Mouse (Mus musculus): ENCODE data around the gene Agbl1.
"Not testable (repeated sequence)": the region's sequence is repeated elsewhere in the genome, so short reads cannot be mapped to it uniquely, and the experiment has no call there.

Agbl1 gene

DNA sequence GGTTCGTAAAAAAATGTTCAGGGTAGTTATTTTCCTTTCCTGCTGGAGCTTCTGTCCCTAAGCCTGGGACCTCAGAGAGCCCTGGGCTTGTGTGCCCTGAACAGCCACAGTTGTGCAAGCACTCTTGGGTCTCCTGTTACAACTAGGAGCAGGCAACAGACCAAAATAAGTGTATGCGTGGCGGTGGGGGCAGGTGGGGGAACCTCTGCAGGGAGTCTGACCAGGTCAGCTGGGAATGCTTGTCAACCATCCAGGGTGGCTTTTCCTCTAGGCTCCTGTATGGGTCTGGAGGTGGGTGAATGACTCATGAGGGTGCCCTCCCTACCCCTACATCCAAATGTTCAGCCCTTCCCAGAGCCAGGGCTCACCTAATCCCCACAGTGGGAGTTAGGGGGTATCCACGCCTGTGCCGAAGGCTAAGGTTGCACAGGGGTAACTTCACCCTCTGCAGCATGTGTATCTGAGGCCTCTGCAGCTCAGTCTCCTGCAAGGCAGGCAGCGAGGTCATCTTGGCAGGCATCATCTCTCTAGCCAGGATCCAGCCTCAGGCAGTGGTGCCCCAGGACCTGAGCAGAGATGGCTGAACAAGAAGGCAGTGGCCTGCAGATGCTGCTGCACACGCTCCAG is at the start of gene Agbl1:
Gene Agbl1, plus strand, starts transcription at position 577 of the 627 bp plus-strand sequence.
- DNase-seq (ENCODE audit: low spot score), result no peak

- no peak for DNase-seq (ENCODE audit: low spot score)
These were observed 44.6 kb upstream of the Agbl1 start for GRCm38 (mm10) chr7:76185005-76185658.

GRCm38 (mm10) chr7:76185681-76186121 is 44.0 kb upstream of the Agbl1 start:
- DNase-seq (ENCODE audit: low spot score), result no peak

- no peak for DNase-seq (ENCODE audit: low spot score)
These were observed 11.1 kb upstream of the Agbl1 start for GRCm38 (mm10) chr7:76218546-76218945.

GRCm38 (mm10) chr7:76219797-76220469 is 9.8 kb upstream of the Agbl1 start:
- DNase-seq (ENCODE audit: low spot score), result no peak

DNA sequence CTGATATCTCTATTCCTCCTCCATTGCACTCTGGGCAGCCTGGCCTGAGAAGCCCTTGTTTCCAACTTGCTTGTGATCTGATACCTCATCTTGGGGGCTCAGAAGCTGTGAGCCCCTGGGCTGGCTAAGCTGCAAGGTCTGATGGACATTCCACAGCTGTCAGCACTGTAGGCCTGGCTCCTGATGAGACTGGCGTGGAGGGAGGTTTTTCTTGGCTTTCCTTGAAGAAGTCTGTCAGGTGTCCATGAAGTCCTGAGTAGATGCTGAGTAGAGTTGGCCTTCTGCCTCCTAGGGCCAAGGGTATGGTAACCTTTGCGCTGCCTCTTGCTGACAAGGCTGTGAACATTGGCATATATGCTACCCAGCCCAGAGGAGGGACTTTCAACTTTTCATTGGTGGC is 7.0 kb upstream of the Agbl1 start:
- no peak for DNase-seq (ENCODE audit: low spot score)

DNA sequence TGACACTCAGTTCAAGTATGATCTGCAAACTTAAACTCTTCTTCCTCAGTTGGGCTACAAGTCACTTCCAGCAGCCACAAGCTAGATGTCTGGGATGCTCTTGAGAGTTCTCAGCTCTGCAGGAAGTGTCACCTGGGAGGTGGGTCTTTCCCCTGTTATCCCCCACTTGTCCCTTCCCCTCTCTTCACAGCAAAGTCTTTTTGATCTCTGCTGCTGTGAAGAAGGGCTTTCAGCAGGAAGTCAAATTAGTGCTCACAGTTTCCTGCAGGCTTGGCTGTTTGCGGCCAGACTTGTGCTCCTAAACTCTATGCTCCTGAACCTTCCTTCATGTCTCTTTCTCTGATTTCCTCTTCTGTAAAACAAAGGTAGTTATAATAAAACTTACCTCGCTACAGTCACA is 806 bp upstream of the Agbl1 start:
- no peak for DNase-seq (ENCODE audit: low spot score)

- DNase-seq (ENCODE audit: low spot score), result no peak
These were observed 4.6 kb downstream of the Agbl1 start for GRCm38 (mm10) chr7:76234321-76234720.

GRCm38 (mm10) chr7:76237497-76237896 is 7.8 kb downstream of the Agbl1 start:
- no peak for DNase-seq (ENCODE audit: low spot score)

- not testable (repeated sequence) for DNase-seq (ENCODE audit: low spot score)
These were observed 15.2 kb downstream of the Agbl1 start for GRCm38 (mm10) chr7:76244839-76245238.

DNA sequence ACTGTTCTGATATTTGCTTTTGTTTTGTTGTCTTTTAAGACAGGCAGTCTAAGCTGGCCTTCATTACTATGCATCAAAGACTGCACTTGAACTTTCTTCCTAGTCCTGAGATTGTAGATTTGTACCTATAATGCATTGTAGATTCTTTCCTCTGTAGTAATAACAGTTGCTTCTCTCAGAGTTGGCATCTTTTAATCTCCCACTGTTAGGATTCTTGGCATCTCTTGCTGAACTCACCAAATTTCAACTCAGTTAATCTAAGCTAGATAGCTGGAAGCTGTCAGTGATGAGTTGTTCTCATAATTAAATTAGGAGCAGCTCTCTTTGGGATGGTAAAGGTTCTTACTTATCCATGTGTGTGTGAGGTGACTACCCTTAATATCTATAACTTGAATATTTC is 45.4 kb downstream of the Agbl1 start:
- no peak for DNase-seq (ENCODE audit: low spot score)

DNA sequence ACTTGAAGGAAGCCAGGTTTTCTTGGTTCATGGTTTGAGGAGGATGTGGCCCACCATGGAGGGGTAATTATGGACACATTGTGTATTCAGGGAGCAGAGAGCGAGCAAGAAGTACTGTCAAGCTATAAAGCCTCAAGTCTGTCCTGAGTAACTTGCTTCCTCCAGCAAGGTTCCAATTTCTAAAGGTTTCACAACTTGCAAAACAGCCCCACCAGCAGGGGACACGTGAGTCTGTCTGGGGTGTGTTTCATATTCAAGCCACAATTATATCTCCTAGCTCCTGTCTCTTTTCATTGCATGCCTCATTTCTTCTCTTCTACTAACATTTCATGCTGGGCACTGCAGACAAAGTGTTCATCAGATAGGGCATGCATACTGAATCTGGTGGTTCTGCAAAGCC is 53.1 kb downstream of the Agbl1 start:
- DNase-seq (ENCODE audit: low spot score), result no peak

GRCm38 (mm10) chr7:76287531-76287930 is 57.8 kb downstream of the Agbl1 start:
- DNase-seq (ENCODE audit: low spot score), result no peak

DNA sequence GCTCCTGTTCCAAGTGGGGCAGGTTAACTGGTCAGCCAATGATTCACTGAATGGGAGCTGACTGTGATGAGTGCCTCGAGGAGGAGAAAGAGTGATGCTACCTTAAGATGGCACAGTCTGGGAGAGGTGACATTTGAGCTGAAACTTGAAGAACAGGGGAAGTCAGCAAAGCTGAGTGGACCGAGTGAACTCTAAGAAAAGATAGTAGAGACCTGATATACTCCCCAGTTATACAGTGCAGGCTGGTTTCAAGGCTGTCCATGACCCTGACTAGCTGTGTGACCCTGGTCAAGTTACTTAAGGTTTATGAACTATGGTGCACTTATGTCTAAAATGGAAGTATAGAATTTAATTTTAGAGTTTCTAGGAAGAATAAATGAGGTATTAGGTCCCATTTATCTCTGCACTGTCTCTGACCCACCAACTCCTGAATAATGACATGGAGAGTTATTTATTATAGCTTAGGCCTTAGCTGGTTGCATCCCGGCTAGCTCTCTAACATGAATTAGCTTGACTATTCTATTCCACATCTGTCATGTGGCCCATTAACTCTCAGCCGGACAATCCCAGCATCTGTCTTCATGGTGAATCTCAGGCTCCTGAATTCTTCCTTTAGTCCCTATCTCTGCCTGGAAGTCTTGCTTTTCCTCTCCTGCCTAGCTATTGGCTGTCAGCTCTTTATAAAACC is 92.3 kb downstream of the Agbl1 start:
- DNase-seq (ENCODE audit: low spot score), result no peak

GRCm38 (mm10) chr7:76326091-76326490 is 96.4 kb downstream of the Agbl1 start:
- no peak for DNase-seq (ENCODE audit: low spot score)

- DNase-seq (ENCODE audit: low spot score), result no peak
These were observed 109.6 kb downstream of the Agbl1 start for GRCm38 (mm10) chr7:76339308-76339707.

DNA sequence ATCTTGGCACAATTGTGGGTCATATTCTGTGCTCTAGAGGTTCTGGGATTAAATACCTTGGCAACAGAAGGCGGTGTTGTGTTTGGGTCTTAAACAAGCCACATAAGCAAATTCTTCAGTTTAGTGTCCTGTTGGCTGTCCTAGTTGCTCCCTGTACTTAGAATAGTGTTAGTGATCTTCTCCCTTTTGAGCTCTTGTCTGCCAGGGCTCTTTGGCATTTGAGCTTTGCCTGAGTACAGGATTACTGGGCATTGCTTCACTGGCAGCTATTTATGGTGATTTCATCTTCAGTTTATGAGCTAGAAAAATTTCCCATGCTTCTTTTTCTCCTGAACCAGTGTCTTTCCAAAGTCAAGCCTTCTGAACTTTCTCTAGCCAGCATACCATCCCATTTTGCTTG is 111.9 kb downstream of the Agbl1 start:
- no peak for DNase-seq (ENCODE audit: low spot score)

DNA sequence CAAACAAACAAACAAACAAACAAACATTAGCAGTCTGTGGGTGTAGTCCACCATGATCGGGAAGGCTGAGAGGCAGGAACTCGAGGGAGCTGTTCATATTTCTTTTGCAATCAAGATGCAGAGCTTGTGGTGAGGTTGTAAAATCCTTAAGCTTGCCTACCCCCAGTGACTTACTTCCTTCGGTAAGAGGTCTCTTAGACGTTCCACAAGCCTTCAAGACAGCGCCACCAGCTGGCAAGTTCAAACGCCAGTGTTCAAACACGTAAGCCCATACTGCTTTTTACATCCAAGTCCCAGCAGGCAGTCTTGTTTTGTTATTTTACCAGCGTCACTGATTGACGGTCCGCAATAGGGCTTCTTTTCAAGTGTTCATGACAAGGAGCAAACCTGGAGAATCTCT is 123.8 kb downstream of the Agbl1 start:
- no peak for DNase-seq (ENCODE audit: low spot score)

GRCm38 (mm10) chr7:76354510-76354909 is 124.8 kb downstream of the Agbl1 start:
- no peak for DNase-seq (ENCODE audit: low spot score)

- DNase-seq (ENCODE audit: low spot score), result no peak
These were observed 141.6 kb downstream of the Agbl1 start for GRCm38 (mm10) chr7:76371269-76371668.

GRCm38 (mm10) chr7:76379493-76379892 is 149.8 kb downstream of the Agbl1 start:
- no peak for DNase-seq (ENCODE audit: low spot score)

GRCm38 (mm10) chr7:76381986-76382385 is 152.3 kb downstream of the Agbl1 start:
- no peak for DNase-seq (ENCODE audit: low spot score)

DNA sequence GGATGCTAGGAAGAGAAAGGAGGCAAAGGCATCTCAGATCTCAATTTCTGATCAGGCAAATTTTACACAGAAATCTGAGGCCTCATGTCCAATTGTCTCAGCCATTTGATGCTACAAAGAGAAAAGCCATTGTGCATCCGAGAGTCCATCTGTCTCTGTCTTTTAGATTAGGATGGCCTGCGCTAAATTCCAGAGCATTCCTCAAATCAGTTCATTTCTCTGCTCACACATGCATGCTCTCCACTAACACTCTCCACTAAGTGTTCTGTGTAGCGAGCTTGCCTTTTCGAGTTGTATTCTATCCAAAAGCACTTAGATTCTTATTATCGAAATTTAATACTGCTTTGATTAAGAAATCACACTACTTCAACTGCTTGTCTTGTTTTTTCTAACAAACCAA is 159.6 kb downstream of the Agbl1 start:
- no peak for DNase-seq (ENCODE audit: low spot score)

All from urinary bladder, postnatal 10 days (tissue).